Mouse (Mus musculus) hindbrain, embryonic 15.5 days (tissue): ENCODE results near the gene Tmem144. TPM values are rescaled to one million over a fixed set of nuclear protein-coding genes. Genes with fewer than 3 reads are reported as not detected.
A peak's percentile ranks its signal among the peaks of the same experiment; 100 is the strongest.
"Not testable (repeated sequence)": the region's sequence is repeated elsewhere in the genome, so short reads cannot be mapped to it uniquely, and the experiment has no call there.

Source experiments
- ATAC-seq: fragments of 200-750 bp; cut with Nextera tagmentation; 2 replicates; pipeline ENCODE4 v1.8.0; 2017; ENCODE audit warnings: low read depth, moderate number of reproducible peaks, moderate TSS enrichment; ENCODE audit not compliant: low FRiP score
- H3K27ac ChIP-seq: fragments of 300-500 bp; sonication (generic); replicated peaks from 2 replicates; pipeline ENCODE4 v1.5.1; 2015; ENCODE audit warnings: mild to moderate bottlenecking, inconsistent platforms
- H3K27me3 ChIP-seq: fragments of 300-500 bp; sonication (generic); 2 replicates; pipeline ENCODE4 v1.6.1; 2015; ENCODE audit warnings: control low read depth, inconsistent platforms
- H3K36me3 ChIP-seq: fragments of 300-500 bp; sonication (generic); 2 replicates; pipeline ENCODE4 v1.6.1; 2015; ENCODE audit warnings: control low read depth, inconsistent platforms
- H3K4me1 ChIP-seq: fragments of 300-500 bp; sonication (generic); replicated peaks from 2 replicates; pipeline ENCODE4 v1.6.1; 2015; ENCODE audit warnings: control low read depth, inconsistent platforms
- H3K4me2 ChIP-seq: fragments of 300-500 bp; sonication (generic); 2 replicates; pipeline ENCODE4 v1.6.1; 2015; ENCODE audit warnings: moderate library complexity, mild to moderate bottlenecking, inconsistent platforms
- H3K4me3 ChIP-seq: fragments of 300-500 bp; sonication (generic); 2 replicates; pipeline ENCODE4 v1.5.1; 2015; ENCODE audit warnings: mild to moderate bottlenecking, inconsistent platforms
- H3K9ac ChIP-seq: fragments of 300-500 bp; sonication (generic); 2 replicates; pipeline ENCODE4 v1.6.1; 2015; ENCODE audit warnings: inconsistent platforms
- H3K9me3 ChIP-seq: fragments of 300-500 bp; sonication (generic); 2 replicates; pipeline ENCODE4 v1.6.1; 2016; ENCODE audit warnings: control low read depth, inconsistent platforms
- WGBS: fragments of 180-500 bp; shearing (Covaris S2); methylation state at CpG from one replicate; pipeline ENCODE4 v1.1.7; 2015; 5-methylcytosine and 5-hydroxymethylcytosine counted together
- polyA plus RNA-seq: library from polyadenylated mRNA; unstranded; fragments of >200 nt; fragmentation: Nextera tagmentation; extraction: Ambion mirVana; gene quantifications from 2 replicates; pipeline ENCODE4 v1.2.1, GENCODE M21; 2015

The Tmem144 gene
- polyA plus RNA-seq, 1 experiment from 2014 or later = 1.5 TPM

DNA sequence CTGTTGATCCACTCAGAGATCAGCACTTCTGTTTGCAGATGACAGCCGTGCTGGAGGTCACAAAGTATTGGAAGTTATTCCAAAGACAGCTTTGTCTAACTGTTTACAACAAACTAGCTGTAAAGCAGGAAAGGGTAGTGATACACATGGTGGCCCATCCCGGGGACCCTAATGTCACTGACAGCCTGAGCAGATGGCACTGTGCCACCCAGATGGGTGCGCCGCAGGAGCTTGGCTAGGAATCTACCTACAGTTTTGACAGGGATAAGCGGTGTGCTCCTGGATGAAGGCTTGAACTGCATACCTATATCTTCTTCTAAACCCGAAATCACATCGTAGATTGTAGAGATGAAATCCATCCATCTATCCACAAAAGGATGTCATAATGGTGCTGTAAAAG is 29.4 kb downstream of the Tmem144 start:
- no peak overlapping the region for H3K9ac ChIP-seq
- peak; percentile 27; the same call in 1 of the 2 replicates for ATAC-seq
- no peaks in the 10 kb centered on the region for H3K27me3 ChIP-seq
- no peaks in the 10 kb centered on the region for H3K36me3 ChIP-seq
- no peak overlapping the region for H3K27ac ChIP-seq
- H3K4me2 ChIP-seq = no peak overlapping the region
- 89% methylated on average over 7 of the region's 7 CpGs for WGBS
- H3K4me1 ChIP-seq = peaks cover 4% of the 10 kb centered on the region; the same call in 1 of the 2 replicates
- H3K4me3 ChIP-seq = no peak overlapping the region
- no peaks in the 10 kb centered on the region for H3K9me3 ChIP-seq

DNA sequence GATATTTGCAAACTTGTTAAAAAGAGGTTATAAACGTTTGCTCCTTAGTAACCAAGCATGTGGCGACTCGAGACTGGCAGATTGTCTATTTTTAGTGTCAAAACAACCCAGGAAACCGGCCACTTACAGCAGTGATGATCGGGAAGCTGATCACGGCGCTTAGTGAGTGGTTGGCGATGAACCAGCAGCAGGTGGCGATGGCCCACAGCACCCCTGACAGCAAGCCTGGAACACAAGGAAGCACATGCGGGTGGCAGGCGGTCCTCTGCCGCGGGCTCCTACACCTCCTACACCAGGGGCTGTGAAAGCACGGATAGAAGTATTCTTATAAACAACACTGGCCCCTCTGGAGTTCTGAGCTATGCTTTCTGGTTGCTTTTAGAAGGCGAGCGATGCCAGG is 31.4 kb downstream of the Tmem144 start:
- H3K27me3 ChIP-seq = no peaks in the 10 kb centered on the region
- H3K4me3 ChIP-seq = no peak overlapping the region
- H3K27ac ChIP-seq = no peak overlapping the region
- 91% methylated on average over 16 of the region's 16 CpGs for WGBS
- no peak for ATAC-seq
- no peaks in the 10 kb centered on the region for H3K9me3 ChIP-seq
- no peak overlapping the region for H3K4me2 ChIP-seq
- no peaks in the 10 kb centered on the region for H3K36me3 ChIP-seq
- no peak overlapping the region for H3K9ac ChIP-seq
- peaks cover 4% of the 10 kb centered on the region; the same call in 1 of the 2 replicates for H3K4me1 ChIP-seq

DNA sequence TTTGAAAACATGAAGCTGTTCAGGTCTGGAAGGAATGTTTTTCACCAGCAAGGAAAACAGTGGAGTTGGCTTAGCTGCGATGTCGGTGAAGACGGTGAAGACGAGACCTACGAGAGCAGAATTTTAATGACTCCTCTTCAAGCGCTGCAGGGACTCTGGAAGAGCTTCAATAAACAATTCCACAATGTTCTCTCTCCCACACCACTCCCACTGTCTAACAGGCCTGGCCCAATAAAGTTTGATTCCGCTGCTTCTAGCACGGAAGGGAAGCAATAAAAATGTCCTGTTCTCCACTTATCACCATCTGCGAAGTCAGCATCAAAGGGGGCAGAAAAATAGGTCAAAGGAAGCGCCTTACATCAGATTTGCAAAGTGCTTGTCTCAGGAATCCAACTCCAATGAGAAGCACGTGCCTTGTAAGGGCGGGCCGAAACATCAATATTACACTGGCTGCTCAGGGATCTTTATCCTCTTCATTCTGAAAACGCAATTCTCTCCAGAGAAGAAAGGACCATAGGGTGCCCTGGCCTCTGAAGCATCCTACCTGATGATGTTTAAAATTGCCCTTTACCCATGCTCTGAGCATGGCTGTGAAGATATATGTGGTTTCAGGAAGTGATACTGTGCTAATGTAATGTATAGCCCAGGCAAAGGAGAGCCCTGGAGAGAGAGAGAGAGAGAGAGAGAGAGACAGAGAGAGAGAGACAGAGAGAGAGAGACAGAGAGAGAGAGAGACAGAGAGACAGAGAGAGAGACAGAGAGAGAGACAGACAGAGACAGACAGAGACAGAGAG is 34.2 kb downstream of the Tmem144 start:
- no peaks in the 10 kb centered on the region for H3K9me3 ChIP-seq
- no peak overlapping the region for H3K27ac ChIP-seq
- H3K4me2 ChIP-seq = peak overlapping the region; percentile 30
- peaks cover 4% of the 10 kb centered on the region; the same call in 1 of the 2 replicates for H3K4me1 ChIP-seq
- H3K36me3 ChIP-seq = no peaks in the 10 kb centered on the region
- peak; percentile 52; the same call in 1 of the 2 replicates for ATAC-seq
- H3K9ac ChIP-seq = no peak overlapping the region
- H3K27me3 ChIP-seq = no peaks in the 10 kb centered on the region
- H3K4me3 ChIP-seq = no peak overlapping the region
- whole genome bisulfite sequencing = 59% methylated on average over 14 of the region's 14 CpGs

DNA sequence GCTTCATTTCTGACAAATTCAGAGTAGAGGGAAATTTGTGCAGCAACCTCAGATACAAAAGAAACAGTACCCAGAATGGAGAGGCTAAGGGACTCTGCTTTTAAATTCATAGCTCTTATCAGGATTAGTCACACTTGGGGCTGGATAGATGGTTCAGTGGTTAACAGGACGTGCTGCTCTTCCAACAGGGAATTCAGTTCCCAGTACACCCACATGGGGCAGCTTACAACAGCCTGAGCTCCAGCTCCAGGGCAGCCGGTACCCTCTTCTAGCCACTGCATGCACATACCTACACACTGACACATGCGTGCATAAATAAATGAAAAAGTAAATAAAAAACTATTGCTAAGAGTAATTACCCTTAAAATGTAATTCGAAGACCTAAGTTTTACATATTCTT is 36.3 kb downstream of the Tmem144 start:
- no peak overlapping the region for H3K4me2 ChIP-seq
- peaks cover 4% of the 10 kb centered on the region; the same call in 1 of the 2 replicates for H3K4me1 ChIP-seq
- WGBS = 71% methylated on average over 4 of the region's 4 CpGs
- H3K9me3 ChIP-seq = no peaks in the 10 kb centered on the region
- no peak overlapping the region for H3K4me3 ChIP-seq
- ATAC-seq = no peak
- 0 out of 2 replicates have a peak, but pooled peaks cover 3% of the 10 kb centered on the region for H3K27me3 ChIP-seq
- H3K9ac ChIP-seq = no peak overlapping the region
- no peak overlapping the region for H3K27ac ChIP-seq
- H3K36me3 ChIP-seq = no peaks in the 10 kb centered on the region

DNA sequence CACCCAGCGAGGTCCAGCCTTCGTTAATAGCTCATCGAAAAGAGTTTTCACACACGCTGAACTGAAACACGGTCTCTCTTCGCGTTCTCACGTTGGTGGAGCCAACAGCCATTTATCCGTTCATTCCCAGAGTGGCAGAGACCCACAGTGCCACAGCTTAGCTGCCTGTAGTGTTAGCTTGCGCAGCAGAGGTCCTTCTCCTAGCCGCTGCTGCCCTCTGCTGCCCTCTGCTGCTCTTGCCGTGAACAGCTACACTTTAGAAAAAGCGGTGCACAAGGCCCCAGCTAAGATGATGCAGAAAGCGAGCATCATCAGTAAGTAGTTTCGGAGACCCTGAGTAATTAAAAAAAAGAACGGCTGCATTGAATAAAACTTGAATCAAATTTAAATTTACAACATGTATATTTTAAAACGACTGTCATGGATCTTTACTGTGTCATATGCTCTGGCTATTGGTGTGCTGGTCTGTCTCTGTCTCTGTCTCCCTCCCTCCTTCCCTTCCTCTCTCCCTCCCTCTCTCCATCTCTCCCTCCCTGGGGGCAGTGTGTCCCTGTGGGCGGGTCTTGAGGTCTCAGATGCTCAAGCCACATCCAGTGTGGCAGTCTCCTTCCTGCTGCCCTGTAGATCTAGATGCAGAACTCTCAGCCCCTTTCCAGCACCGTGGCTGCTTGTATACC is 38.6 kb downstream of the Tmem144 start:
- Histone ChIP-seq H3K36me3 (no peaks in the 10 kb centered on the region), H3K4me3 (0 out of 2 replicates have a peak overlapping the region, but pooled peaks have one; percentile 9), H3K27ac (no peak overlapping the region), H3K4me1 (peaks cover 4% of the 10 kb centered on the region; the same call in 1 of the 2 replicates), H3K4me2 (peak overlapping the region; percentile 50), H3K9ac (no peak overlapping the region), H3K9me3 (no peaks in the 10 kb centered on the region), H3K27me3 (0 out of 2 replicates have a peak, but pooled peaks cover 3% of the 10 kb centered on the region)
- ATAC-seq = peak; percentile 90
- WGBS = 28% methylated on average over 19 of the region's 19 CpGs

DNA sequence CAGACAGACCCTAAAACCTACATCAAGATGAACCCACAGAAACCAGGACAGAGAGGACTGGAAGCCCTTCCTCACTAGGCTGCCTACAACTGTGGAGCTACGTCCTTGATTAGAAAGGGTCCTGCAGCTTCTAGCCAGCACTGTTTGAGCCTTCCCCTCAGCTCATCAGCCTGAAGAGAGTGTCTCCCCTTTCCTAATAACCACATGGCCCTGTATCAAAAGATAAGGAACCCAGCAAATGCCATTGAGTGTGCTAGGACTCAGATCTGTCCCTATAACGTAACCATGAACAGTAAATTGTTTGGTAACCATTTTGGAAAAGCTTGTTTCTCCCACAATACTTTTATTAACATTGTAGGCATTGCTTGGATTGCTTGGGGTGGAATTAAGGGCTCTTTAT is 40.5 kb downstream of the Tmem144 start:
- no peaks in the 10 kb centered on the region for H3K36me3 ChIP-seq
- no peak overlapping the region for H3K4me2 ChIP-seq
- H3K4me3 ChIP-seq = no peak overlapping the region
- H3K9ac ChIP-seq = no peak overlapping the region
- 87% methylated on average over 2 of the region's 2 CpGs for WGBS
- no peak overlapping the region for H3K27ac ChIP-seq
- no peaks in the 10 kb centered on the region for H3K9me3 ChIP-seq
- ATAC-seq = no peak
- no peaks in the 10 kb centered on the region for H3K4me1 ChIP-seq
- 0 out of 2 replicates have a peak, but pooled peaks cover 3% of the 10 kb centered on the region for H3K27me3 ChIP-seq

DNA sequence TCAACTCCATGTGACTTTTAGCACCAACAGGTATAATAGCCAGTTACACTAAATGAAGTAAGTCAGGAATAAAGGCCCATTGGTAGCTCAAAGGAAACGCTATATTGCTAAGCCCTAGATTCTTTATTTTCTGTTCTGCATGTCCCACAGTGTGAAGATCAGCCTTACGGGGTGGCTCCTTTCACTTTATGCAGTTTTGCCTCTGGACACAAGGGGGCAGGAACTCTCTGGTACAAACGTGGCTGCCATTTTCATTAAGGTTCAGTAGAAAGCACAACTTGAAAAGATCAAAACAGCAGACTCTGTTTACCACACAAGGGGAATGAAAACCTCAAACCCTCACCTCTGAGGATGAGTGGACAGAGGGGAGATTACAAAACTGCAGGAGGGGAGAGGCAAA is 40.9 kb downstream of the Tmem144 start:
- H3K9me3 ChIP-seq = no peaks in the 10 kb centered on the region
- no peak overlapping the region for H3K9ac ChIP-seq
- H3K4me2 ChIP-seq = no peak overlapping the region
- no peaks in the 10 kb centered on the region for H3K36me3 ChIP-seq
- H3K4me3 ChIP-seq = no peak overlapping the region
- 53% methylated on average over 3 of the region's 3 CpGs for WGBS
- no peaks in the 10 kb centered on the region for H3K4me1 ChIP-seq
- 0 out of 2 replicates have a peak, but pooled peaks cover 3% of the 10 kb centered on the region for H3K27me3 ChIP-seq
- no peak for ATAC-seq
- no peak overlapping the region for H3K27ac ChIP-seq

DNA sequence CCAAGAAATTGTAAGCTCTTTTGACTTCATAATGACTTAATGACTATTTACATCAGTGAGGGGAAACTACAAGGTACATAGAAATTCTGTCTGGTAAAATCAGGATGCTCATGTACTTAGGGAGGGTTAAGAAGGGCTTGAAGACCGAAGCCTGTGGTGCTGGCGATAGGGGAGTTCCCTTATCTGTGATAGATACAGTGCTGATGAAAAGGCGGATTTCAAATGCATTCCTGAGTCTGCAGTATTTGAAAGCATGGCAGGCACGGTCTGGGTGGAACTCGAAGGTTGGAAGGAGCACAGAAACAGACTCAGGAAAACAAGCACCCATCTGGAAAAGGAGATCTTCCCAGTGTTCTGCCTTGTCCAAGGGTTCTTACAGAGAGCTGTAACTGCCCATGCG is 42.0 kb downstream of the Tmem144 start:
- no peaks in the 10 kb centered on the region for H3K9me3 ChIP-seq
- no peak overlapping the region for H3K4me3 ChIP-seq
- no peak overlapping the region for H3K27ac ChIP-seq
- 79% methylated on average over 6 of the region's 6 CpGs for WGBS
- H3K4me2 ChIP-seq = no peak overlapping the region
- no peaks in the 10 kb centered on the region for H3K36me3 ChIP-seq
- ATAC-seq = no peak
- no peak overlapping the region for H3K9ac ChIP-seq
- H3K4me1 ChIP-seq = no peaks in the 10 kb centered on the region
- 0 out of 2 replicates have a peak, but pooled peaks cover 3% of the 10 kb centered on the region for H3K27me3 ChIP-seq

DNA sequence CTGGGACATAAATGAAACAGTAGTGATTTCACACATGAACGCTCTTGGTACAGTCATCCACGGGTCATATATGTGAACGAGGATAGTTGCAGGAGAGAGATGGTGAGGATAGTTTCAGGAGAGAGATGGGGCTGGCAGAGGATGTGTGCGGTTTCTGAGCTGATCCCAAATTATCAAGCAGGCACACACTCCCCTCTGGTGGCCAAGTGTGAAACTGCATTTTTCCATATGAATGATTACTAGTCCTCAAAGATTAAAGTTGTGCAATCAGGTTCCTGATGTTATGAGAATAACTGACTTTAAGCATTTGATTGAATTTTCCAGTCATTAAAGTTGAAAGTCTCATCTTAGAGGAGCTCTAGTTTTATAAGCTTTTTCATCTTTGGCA is 43.4 kb downstream of the Tmem144 start:
- 0 out of 2 replicates have a peak, but pooled peaks cover 3% of the 10 kb centered on the region for H3K27me3 ChIP-seq
- 9% methylated on average over 4 of the region's 4 CpGs for WGBS
- ATAC-seq = peak; percentile 88
- no peaks in the 10 kb centered on the region for H3K4me1 ChIP-seq
- no peak overlapping the region for H3K4me2 ChIP-seq
- H3K27ac ChIP-seq = no peak overlapping the region
- no peaks in the 10 kb centered on the region for H3K36me3 ChIP-seq
- H3K4me3 ChIP-seq = no peak overlapping the region
- no peaks in the 10 kb centered on the region for H3K9me3 ChIP-seq
- H3K9ac ChIP-seq = no peak overlapping the region

DNA sequence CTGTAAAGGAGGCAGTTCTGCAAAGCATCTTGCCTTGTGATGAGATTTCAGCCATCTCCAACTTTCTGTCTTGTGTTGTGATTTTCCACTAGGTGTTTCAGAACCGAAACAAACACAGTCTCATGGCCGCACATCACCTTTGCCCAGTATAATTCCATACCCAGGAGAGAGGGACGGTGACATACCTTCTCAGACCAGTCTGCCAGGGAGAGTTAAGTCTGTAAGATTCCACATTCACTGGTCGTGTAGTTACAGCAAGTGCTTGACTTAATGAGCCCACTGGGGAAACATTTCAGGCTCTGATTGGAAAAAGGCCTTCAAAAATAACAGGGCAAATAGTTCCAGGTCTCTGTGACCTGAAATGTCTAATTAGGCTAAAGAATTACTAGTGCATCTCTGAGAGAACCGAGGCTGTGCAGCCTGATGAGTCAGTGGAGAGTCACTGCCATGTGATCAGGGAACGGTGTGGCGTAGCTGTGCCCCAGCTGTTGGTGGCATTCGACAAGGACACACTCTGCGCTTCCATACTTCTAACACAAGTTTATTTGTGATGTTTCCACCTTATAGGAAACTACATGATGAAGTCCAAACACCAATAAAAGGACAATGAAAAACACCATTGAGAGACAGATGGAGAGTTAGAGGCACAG is 43.9 kb downstream of the Tmem144 start:
- Histone ChIP-seq H3K4me3 (no peak overlapping the region), H3K27me3 (0 out of 2 replicates have a peak, but pooled peaks cover 3% of the 10 kb centered on the region), H3K9me3 (no peaks in the 10 kb centered on the region), H3K4me2 (no peak overlapping the region), H3K27ac (no peak overlapping the region), H3K4me1 (no peaks in the 10 kb centered on the region), H3K36me3 (no peaks in the 10 kb centered on the region), H3K9ac (no peak overlapping the region)
- ATAC-seq = peak; percentile 63
- WGBS = 72% methylated on average over 9 of the region's 9 CpGs

DNA sequence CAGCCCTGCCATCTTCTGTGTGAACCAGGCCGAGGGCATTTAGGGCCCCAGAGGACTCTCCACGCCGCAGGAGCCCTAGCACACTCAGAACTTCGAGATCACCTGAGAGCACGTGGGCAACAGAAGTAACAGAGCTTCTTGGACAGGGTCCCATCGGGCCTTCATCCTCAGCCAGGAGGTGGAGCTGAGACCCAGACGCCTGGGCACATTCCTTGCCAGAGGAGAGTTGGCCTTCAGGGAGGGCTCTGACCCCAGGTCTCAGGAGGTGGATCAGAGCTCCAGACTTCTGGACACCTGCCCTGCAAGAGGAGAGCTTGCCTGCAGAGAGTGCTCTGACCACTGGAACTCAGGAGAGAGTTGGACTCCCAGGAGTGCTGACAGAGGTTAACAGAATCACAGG is 51.8 kb downstream of the Tmem144 start:
- not testable (repeated sequence) for H3K4me3 ChIP-seq, H3K9ac ChIP-seq, H3K27me3 ChIP-seq, H3K4me2 ChIP-seq, H3K27ac ChIP-seq, H3K36me3 ChIP-seq, ATAC-seq, H3K9me3 ChIP-seq, H3K4me1 ChIP-seq
- WGBS = 83% methylated on average over 7 of the region's 7 CpGs

DNA sequence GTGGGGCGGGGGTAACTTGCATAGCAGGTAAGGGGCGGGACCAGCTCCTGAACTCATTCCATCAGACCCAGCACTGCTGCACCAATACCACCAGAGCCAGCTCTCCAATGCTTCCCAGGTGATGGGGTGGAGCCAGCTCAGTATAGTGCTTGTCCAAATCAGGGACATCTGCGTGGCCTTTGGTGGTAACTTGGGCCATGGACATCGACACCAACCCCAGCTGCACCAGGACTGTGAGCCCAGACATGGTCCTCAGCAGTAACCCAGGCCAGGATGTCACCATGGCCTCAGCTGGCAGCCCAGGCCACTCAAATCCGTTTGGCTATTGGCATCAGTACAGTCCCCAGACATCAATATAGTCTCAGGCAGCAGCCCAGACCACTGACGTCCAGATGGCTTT is 60.3 kb downstream of the Tmem144 start:
- Histone ChIP-seq H3K4me3 (no peak overlapping the region), H3K9me3 (no peaks in the 10 kb centered on the region), H3K27ac (no peak overlapping the region), H3K4me1 (no peaks in the 10 kb centered on the region), H3K4me2 (no peak overlapping the region), H3K9ac (no peak overlapping the region), H3K36me3 (no peaks in the 10 kb centered on the region), H3K27me3 (no peaks in the 10 kb centered on the region)
- WGBS = 82% methylated on average over 6 of the region's 6 CpGs
- no peak for ATAC-seq
